Mouse (Mus musculus) spleen, postnatal 14 days (tissue): ENCODE measurements around the gene March8.
"Not testable (repeated sequence)": the region's sequence is repeated elsewhere in the genome, so short reads cannot be mapped to it uniquely, and the experiment has no call there.

Source experiments
- DNase-seq, 2 experiments: peaks; one replicate each; pipeline ENCODE4 v3.0.0; 2021 to 2022; ENCODE audit warnings: low spot score in 2 of 2

The March8 gene

DNA sequence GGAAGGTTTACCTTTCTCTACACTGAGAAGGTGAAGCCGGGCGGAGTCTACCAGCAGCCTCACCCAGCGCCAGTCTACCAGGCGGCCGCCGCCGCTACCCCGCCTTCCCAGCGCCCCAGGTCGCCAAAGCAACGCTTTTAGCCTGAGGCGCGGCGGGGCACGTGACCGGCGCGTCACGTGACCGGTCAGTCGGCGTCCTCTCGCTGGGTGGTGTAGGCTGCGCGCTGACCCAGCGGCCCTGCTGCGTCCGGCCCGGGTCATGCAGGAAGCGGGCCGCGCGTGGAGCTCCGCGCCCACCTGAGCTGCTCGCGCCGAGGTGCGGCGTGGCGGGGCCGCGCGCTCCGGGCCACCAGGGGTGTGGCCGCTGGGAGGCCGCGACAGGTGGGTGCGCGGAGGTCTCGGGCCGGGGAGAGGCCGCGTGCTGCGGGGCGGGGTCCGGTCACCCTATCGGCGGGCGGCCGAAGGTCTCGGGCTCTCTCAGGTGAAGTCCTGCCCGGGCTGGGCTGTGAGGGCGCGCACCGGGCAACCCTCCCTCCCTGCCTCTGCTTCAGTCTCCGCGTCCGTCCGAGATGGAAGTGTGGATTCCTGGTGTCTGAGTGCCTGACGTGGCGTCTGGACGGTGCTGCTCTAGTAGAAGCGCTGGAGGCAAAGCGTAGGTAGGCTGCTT lies at the start of gene March8:
TSS of gene March8 (plus strand) at position 190 of the 667 bp plus-strand sequence.
- DNase-seq, result peak; percentile 73 to 78

DNA sequence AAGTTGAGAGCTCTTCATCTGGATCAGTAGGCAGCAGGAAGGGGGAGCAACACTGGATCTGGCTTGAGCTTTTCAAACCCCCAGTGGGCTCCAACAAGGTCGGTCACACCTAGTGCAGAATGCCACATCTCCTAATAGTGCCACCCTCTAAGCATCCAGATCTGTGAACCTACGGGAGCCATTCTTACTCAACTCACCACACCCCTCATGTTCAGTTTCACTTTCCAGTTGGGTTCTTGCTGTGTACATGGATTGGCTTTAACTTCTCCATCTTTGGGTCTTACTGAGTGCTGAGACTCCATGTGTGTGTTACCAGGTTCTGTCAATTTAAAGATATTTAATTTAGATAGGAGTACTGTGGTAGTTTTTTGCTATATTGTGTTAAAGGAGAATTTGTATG lies 26.4 kb upstream of the March8 start:
- DNase-seq, result no peak

DNA sequence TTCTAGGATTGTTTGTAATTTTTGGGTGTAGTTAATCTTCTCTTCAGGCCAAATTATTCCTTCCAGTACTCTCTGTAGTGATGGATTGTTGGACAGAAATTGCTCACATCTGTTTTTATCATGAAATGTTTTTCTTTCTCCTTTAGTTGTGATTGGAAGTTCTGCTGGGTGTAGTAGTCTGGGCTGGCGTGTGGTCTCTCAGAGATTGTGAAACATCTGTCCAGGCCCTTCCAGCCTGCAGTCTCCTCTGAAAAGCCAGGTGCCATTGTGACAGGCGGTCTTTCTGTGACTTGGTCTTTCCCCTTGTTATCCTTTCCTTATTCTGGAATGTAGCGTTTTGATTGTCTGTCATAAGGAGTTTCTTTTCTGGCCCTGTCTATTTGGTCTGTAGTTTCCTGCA lies 18.6 kb upstream of the March8 start:
- no peak for DNase-seq

DNA sequence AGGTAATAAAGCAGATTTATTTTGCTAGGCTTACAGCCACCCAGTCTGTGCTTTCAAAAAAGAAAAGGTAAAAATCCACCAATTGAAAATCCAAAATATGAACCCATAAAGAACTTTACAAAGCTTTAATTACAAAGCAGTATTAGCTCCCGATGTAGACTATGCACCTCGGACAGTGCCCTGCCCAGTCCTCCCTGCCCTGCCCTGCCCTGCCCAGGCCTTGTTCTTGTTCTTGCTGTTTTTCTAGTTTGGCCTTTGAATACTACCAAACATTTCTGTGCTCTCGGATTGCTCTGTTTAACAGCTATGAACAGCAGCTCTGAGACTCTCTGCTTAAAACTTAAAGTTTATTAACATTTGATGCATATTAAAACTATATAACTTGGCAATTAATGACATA lies 11.2 kb upstream of the March8 start:
- DNase-seq, result no peak

DNA sequence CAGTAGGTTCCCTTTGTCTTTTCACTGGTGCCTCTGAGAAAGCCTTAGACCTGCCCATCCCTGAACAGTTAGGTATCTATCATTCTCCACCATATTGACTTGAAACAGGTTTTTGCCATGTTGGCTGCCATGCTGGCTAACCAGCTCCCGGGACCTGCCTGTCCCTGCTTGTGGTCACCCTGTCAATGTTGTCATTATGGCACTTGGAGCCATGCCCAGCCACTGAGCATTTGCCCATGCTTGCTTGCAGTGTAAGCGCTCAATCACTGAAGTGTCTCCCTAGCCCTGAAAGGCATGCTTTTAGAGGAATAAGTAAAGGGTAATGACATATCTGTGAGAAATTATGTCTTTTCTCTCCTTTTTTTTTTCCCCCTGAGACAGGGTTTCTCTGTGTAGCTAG lies 6.4 kb upstream of the March8 start:
- no peak for DNase-seq

DNA sequence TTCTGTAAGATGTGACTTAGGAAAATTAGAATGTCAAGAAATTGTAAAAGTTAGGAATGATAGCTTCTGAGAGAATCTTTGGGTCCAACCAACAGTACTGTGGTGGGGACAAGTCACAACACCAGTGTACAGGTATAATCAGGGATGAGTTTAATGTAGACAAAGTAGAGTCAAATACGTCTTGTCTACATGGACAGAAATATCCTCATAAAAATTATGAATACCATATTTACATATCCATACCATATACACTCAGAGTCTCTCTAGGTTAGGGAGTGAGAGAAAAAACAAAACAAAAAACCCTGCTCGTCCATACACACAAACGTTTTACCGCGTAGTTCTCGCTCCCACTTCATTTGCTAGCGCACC lies 374 bp upstream of the March8 start:
- no peak for DNase-seq

DNA sequence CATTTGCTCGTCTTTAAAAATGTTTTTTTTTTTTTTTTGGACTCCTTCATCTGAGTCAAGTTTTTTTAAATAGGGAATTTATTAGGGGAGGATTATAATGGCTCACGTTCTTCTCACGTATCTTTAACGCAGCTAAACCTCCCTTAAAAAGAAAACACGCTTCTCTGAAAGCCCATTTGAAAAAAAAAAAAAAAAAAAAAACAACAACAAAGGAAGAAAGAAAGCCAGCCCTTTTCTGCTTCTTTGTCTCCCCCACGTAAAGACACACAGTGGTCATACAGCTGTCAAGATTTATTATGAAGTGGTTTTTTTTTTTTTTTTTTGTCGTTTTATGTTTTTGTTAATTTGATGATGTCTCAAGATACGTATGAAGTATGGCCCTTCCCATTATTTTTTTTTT lies 696 bp downstream of the March8 start:
- no peak for DNase-seq

DNA sequence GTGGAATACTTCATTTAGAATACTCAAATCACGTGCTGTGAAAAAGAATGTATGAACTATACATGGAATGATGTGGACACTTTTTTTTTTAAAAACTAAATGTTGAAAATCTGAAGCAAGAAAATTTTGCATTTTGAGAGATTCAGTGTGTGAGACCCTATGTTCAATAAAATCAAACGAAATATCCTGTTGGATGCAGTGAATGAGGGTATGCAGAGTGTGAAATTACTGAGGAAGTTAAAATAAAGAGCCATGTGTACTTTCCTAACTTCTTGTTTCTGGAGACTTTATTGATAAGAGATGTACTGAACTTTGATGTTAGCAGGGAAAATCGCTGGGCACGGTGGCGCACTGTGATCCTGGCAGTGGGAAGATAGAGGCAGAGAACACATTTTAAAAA lies 1.3 kb downstream of the March8 start:
- DNase-seq, result no peak

DNA sequence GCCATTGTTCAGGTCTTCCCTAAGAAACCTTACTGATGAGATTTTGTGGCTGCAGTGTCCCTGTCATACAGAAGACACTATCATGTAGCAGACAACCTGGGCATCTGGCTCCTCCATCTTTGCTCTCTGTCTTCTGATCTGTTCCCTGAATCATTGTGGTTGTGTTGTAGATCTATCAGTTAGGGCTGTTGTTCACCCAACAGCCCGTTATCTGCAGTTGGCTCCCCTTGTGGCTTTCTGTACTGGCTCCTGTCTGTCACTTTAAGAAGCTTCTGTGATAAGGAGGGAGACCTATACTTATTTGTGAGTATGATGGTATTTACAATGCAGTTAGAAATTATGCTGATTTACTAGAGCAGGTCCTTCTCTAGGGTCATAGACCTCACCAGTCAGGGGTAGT lies 2.7 kb downstream of the March8 start:
- DNase-seq, result no peak

DNA sequence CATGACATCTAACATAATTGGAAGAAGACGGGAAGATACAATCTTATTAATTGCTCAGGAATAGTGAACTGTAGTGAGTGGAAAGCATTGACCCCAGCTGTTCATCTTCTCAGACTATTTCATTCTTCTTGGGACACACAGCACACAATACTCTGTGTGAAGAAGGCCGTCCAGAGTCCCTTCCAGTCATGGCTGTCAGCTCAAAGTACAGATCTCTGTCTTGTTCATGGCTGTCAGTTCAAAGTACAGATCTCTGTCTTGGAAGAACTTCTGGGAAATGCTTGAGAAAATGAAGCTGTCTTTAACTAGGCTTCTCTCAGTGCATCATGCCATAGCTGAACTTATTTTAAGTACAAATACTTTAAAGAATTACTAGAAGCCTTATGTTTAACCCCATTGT lies 10.1 kb downstream of the March8 start:
- no peak for DNase-seq

DNA sequence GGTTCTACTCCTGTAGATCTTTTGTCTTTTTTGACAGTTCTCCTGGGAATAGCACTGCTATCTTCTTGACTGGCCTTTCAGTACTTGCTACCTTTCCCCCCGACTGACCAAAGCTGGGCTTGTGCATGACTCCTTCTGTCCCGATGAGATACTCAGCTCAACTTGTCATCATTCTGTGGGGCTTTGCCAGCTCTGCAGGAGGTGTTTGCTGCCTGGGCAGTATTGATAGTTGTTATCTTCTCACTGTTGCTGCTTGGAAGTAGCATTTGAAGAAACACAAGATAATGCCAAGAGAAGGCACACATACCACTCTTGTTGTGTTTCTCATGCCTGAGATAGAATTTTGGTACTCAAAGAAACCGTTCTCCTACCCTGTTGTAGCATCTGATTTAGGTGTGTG lies 12.2 kb downstream of the March8 start:
- peak; percentile 44 to 58 for DNase-seq

DNA sequence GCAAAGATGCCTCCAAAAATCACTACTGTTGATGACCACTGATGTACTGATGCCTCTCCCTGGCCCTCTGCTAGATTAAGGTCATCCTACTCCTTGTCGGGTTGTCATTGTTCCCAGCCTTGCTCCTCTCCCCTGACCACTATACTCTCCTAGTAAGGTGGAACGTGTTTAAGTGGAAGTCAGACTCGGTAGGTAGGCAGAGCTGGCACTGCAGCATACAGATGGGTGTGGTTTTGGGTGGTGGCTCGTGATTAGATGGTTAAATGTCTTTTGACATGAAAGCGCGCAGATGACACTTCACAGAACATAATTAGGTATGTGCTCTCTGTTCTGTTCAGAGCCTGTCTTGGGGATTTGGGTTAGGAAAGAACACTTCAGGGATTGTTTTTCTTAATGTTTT lies 12.8 kb downstream of the March8 start:
- DNase-seq, result peak; percentile 22 to 31

DNA sequence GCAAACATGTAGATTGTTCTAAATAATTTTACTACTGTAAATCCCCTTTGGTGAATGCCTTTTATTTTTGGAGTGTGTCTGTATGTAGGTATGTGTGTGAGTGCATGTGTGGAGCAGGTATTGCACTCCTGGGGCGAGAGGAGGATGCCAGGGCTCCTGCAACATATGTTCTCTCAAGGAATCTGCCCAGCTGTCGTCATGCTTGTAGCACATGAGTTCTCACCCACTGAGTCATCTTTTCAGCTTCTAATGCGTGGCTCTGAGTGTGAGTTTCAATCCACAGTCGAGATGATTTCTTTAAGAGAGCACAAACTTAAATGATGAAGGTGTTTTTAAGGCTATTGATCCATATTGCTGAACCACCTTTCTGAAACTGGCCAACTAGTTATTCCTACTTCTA lies 13.7 kb downstream of the March8 start:
- DNase-seq, result no peak

DNA sequence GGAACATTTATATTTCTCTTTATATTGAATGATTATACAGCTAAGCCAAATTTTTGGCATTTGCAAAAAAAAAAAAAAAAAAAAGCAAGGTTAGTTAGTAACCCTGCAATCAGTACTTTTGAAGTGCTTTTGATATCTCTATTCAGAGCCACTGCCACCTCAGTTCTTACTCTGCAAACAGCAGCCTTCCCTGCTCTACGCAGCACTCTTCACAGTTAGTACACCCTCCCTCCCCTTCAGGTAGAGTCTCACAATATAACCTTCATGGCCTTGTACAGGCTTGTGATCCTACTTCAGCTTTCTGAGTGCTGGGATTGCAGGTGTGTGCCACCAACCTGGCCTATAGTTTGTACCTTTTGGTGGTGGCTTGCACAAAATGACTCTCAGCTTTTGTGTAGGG lies 15.6 kb downstream of the March8 start:
- DNase-seq, result no peak

DNA sequence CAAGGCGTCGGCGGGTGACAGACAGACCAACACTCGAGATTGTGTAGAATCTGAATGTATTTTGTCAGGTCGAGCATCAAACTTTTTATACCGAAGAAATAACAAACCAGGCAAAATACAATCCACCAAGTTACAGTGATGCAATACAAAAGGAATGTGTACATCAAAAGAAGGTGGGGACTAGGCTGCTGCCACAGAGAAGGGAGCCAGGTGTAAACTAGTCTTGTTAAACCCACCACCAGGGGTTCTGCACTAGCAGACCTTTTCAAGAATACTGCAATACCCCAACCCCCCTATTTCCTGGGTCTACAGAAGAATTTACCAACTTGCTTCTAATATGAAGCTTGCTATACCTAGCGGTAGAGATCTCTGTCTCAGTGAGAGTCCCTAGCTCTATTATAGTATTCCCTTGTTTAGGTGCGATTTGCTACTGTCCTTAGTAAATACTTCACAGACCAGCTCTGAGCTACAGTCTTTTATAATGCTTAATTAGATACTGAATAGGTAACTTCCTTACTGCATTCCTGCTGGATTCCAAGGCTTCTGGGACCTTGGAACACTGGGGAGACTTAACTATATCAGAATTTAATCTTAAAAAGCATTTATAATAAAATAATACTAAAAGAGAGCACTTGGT lies 18.6 kb downstream of the March8 start:
- not testable (repeated sequence) for DNase-seq

DNA sequence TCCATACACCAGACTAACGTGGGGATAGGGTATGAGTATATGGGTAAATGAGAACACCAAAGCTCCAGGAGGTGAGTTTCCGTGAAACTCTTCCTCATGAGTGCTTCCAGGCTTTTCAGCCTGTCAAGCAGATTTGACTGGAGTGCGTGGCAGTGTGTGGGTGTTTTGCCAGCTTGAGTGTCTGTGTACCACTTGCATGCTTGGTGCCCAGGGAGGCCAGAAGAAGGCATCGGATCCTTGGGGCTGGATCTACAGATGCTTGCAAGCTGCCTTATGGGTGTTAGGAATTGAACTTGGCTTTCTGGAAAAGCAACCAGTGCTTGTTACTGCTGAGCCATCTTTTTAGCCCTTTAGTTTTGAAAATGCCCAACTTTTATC lies 19.1 kb downstream of the March8 start:
- DNase-seq, result no peak

DNA sequence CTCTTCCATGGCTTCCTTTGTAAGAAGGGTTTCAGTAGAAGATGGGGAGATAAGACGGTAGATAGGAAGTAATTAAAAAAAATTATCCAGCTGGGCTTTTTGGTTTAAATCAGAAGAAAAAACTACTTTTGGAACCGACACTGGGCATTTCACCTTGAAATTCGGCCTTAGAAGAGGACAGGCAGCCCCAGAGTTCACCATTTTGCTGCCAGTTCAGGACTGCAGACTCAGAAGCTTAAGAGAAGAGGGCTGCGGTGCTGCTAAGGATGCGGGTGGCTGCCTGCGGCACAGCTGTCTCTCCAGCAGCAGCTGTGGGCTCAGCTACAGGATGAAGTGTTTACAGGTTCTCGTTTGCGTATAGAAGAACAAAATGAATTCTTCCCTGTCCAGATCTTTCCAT lies 20.2 kb downstream of the March8 start:
- no peak for DNase-seq

DNA sequence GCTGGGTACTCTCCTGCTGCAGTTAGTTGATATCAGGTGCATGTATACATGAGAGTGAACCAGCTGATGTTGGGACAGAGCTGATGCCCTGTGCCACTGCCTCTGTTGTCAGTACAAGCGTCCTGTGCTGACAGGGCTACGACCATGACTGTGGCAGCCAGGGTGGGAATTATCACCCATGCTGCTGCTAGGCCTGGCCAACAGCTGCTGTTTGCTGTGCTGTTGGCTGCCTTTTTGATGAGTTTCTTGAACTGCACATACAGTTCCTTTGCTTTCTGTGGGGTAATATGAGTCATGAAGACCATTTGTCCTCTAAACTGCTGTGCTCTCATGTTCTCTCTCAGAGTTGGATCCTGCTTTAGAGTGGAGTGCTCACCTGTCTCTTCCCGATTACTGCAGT lies 21.4 kb downstream of the March8 start:
- DNase-seq, result no peak

DNA sequence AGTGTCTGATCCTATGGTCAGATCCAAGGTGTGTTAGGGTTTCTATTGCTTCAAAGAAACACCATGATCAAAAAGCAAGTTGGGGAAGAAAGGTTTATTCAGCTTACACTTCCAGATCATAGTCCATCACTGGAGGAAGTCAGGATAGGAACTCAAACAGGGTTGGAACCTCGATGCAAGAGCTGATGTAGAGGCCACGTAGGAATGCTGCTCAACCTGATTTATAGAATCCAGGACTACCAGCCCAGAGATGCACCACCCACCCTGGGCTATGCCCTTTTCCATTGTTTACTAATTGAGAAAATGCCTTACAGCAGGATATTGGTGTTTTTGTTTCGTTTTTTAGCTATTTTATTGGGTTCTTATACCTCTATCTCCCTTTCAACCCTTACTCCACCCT lies 23.6 kb downstream of the March8 start:
- no peak for DNase-seq

DNA sequence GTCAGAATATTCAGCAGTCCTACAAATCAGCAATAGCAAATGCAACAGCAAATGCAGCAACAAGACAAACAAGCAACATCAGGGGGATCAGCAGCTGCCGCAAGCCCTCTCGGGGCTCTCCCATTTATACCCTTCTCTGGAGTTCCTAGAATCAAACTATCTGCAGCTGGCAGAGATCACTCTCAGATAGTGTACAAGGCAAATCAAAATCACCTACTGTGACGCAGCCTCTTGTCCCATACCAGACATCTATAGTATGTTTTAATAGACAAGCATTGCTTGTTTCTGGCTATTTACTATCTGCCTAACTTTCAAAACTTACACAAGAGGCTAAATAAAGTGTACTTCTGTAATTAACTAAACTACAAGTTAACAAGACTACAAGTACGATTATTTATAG lies 24.2 kb downstream of the March8 start:
- no peak for DNase-seq

DNA sequence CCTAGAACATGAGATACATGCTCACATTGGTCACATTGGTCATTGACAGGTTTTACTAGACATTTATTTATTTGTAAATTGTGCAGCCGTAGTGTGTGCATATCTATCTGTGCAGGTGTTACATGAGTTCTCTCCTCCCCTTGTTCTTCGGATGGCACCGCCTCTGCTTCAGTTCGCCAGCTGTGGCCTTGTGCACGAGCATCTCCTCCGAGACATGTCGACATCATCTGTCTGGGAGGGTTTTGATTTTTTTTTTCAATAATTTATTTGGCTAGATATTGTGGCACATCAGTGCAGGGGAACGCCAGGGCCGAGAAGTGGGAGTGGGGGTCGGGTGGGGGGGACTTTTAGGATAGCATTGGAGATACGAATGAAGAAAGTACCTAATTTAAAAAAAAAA lies 30.1 kb downstream of the March8 start:
- no peak for DNase-seq

DNA sequence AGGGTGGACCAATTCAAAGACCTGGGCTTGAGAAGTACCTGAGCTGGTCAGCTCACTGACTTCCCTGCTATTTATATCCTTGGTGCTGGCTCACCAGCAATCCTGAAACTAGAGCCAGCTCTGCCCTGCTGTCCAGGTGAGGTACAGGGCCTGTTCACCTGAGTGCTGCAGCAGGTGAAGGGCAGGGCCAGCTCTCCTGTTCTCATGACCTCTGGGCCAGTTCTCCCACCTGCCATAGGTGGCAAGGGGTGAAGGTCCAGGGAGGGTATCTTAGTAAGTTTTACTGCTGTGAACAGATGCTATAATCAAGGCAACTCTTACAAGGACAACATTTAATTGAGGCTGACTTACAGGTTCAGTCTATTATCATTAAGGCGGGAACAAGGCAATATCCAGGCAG lies 32.0 kb downstream of the March8 start:
- no peak for DNase-seq

DNA sequence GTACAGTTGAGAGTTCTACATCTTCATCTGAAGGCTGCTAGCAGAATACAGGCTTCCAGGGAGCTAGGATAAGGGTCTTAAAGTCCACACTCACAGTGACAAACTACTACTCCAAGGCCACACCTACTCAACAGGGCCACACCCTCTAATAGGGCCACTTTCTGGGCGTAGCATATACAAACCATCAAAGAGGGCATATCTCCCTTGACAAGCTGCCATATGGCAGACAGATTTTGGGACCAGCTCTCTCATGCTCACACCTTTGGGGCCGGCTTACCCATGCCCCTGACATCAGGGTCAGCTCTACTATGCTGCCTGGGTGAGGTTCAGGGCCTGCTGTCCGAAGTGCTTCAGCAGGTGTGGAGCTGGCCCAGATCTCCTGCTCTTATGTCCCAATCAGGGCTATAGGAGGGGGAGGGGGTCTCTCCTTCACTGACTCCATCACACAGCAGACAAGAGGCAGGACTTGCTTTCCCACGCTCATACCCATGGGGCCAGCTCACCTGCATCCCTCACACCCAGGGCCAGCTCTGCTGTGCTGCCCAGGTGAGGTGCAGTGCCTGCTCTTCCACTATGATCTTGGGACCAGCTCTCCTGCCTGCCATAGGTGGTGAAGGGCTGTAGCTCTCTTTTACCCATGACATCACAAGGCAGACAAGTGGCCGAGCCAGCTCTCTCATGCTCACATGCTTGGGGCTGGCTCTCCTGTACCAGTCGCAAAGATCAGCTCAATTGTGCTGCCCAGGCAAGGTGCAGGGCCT lies 32.6 kb downstream of the March8 start:
- peak in 1 of 2 experiments; percentile 20 for DNase-seq
